ENCODE assay signal across 12 mouse cellular contexts in genomic region chr11:25157135-25157860, GRCm38 (mm10).
DNase-seq lines count a peak whose midpoint lies in the region; ATAC-seq and TF ChIP-seq lines count a peak whose summit lies in the region.
"Had no signal": no experiment of that assay in that cellular context is flagged by ENCODE, and none has a peak within 500 bp of the region (broad histone marks: within the 10 kb centered on the region; RNA-seq: fewer than 3 reads in every experiment).

No protein-coding gene starts in this region.

- no peak for TF ChIP-seq EP300 in lung, postnatal 0 days (IDR thresholded peaks at IDR 0.05)

- intact Hi-C loops in heart, postnatal 14 days (cut with DNase I), result no loop called here

- 22% methylated on average over 11 of the region's 11 CpGs for WGBS in heart, embryonic 15.5 days
- 7% methylated on average over 11 of the region's 11 CpGs for WGBS in forebrain, postnatal 0 days
- 10% methylated on average over 11 of the region's 11 CpGs for WGBS in midbrain, embryonic 16.5 days
- WGBS in limb, embryonic 10.5 days, result 39% methylated on average over 11 of the region's 11 CpGs
- WGBS in lung, postnatal 0 days, result 26% methylated on average over 11 of the region's 11 CpGs

- H3K4me1 ChIP-seq in heart, embryonic 15.5 days (replicated peaks), result no peaks in the 10 kb centered on the region
- peaks cover 9% of the 10 kb centered on the region; the same call in 1 of the 2 replicates for H3K4me1 ChIP-seq in forebrain, postnatal 0 days (ENCODE audit: insufficient read depth)
- peaks cover 17% of the 10 kb centered on the region for H3K4me1 ChIP-seq in midbrain, embryonic 16.5 days (ENCODE audit: control insufficient read depth, insufficient read depth, low read length)
- peaks cover 6% of the 10 kb centered on the region; the same call in 1 of the 2 replicates for H3K4me1 ChIP-seq in limb, embryonic 10.5 days
- no peaks in the 10 kb centered on the region for H3K4me1 ChIP-seq in lung, postnatal 0 days (ENCODE audit: insufficient read depth, low read depth, low read length)
- H3K4me1 ChIP-seq: embryonic facial prominence, embryonic 15.5 days had no signal

- peak overlapping the region; percentile 43 for H3K4me3 ChIP-seq in heart, embryonic 15.5 days
- H3K4me3 ChIP-seq in forebrain, postnatal 0 days (ENCODE audit: low read depth, low read length), result peak overlapping the region; percentile 20
- H3K4me3 ChIP-seq in midbrain, embryonic 16.5 days (ENCODE audit: low read depth, low read length), result peak overlapping the region; percentile 26
- no peak overlapping the region for H3K4me3 ChIP-seq in limb, embryonic 10.5 days
- no peak overlapping the region for H3K4me3 ChIP-seq in lung, postnatal 0 days (ENCODE audit: low read depth, low read length)
- H3K4me3 ChIP-seq: embryonic facial prominence, embryonic 15.5 days; limb, embryonic 13.5 days had no signal

- H3K9me3 ChIP-seq in heart, embryonic 15.5 days (replicated peaks), result no peaks in the 10 kb centered on the region
- no peaks in the 10 kb centered on the region for H3K9me3 ChIP-seq in forebrain, postnatal 0 days (ENCODE audit: low read length)
- no peaks in the 10 kb centered on the region for H3K9me3 ChIP-seq in midbrain, embryonic 16.5 days (replicated peaks; ENCODE audit: control insufficient read depth, low read length, poor library complexity, severe bottlenecking)
- H3K9me3 ChIP-seq in limb, embryonic 10.5 days (replicated peaks), result no peaks in the 10 kb centered on the region
- no peaks in the 10 kb centered on the region for H3K9me3 ChIP-seq in lung, postnatal 0 days (ENCODE audit: low read length)
- H3K9me3 ChIP-seq: embryonic facial prominence, embryonic 15.5 days; limb, embryonic 13.5 days had no signal

- TF ChIP-seq CTCF in forebrain, postnatal 0 days (IDR thresholded peaks at IDR 0.05; ENCODE audit: low read depth), result no peak
- no peak for TF ChIP-seq CTCF in lung, postnatal 0 days (IDR thresholded peaks at IDR 0.05)

- no peaks in the 10 kb centered on the region for H3K36me3 ChIP-seq in heart, embryonic 15.5 days
- H3K36me3 ChIP-seq in forebrain, postnatal 0 days (ENCODE audit: insufficient read depth), result no peaks in the 10 kb centered on the region
- H3K36me3 ChIP-seq in midbrain, embryonic 16.5 days (ENCODE audit: control insufficient read depth, insufficient read depth, low read length), result no peaks in the 10 kb centered on the region
- H3K36me3 ChIP-seq in limb, embryonic 10.5 days, result no peaks in the 10 kb centered on the region
- H3K36me3 ChIP-seq in lung, postnatal 0 days (ENCODE audit: insufficient read depth, low read length), result no peaks in the 10 kb centered on the region
- H3K36me3 ChIP-seq: embryonic facial prominence, embryonic 15.5 days; limb, embryonic 13.5 days had no signal

- no peak for DNase-seq in heart, postnatal 14 days
- DNase-seq in embryo, embryonic 9.5 days (ENCODE audit: extremely low spot score), result peak; percentile 2
- DNase-seq in forebrain, postnatal 0 days, result peak; percentile 47
- DNase-seq in spleen, postnatal 14 days (ENCODE audit: low spot score in 2 of 2), result no peak
- no peak for DNase-seq in limb, embryonic 10.5 days (ENCODE audit: low spot score)
- DNase-seq in lung, postnatal 0 days (ENCODE audit: low spot score), result no peak
- DNase-seq: right cerebral cortex, adult 18-20 months had no signal

- H3K27me3 ChIP-seq in heart, embryonic 15.5 days, result no peaks in the 10 kb centered on the region
- H3K27me3 ChIP-seq in forebrain, postnatal 0 days (ENCODE audit: insufficient read depth, low read length), result no peaks in the 10 kb centered on the region
- no peaks in the 10 kb centered on the region for H3K27me3 ChIP-seq in midbrain, embryonic 16.5 days (ENCODE audit: control insufficient read depth, insufficient read depth, low read depth, low read length)
- H3K27me3 ChIP-seq in limb, embryonic 10.5 days (ENCODE audit: low read depth, poor library complexity, severe bottlenecking), result no peaks in the 10 kb centered on the region
- no peaks in the 10 kb centered on the region for H3K27me3 ChIP-seq in lung, postnatal 0 days (replicated peaks; ENCODE audit: insufficient read depth, low read length)
- H3K27me3 ChIP-seq: embryonic facial prominence, embryonic 15.5 days; limb, embryonic 13.5 days had no signal

- no peak for ATAC-seq in heart, embryonic 15.5 days (replicated peaks; ENCODE audit: insufficient number of reproducible peaks, insufficient read depth, low FRiP score, low read depth)
- ATAC-seq in forebrain, postnatal 0 days, result peak; percentile 60; the same call in 1 of the 2 replicates
- peak; percentile 90 for ATAC-seq in midbrain, embryonic 16.5 days
- no peak for ATAC-seq in lung, postnatal 0 days

- no peak overlapping the region for H3K9ac ChIP-seq in heart, embryonic 15.5 days
- peak overlapping the region; percentile 29; the same call in 1 of the 2 replicates for H3K9ac ChIP-seq in forebrain, postnatal 0 days
- peak overlapping the region; percentile 32 for H3K9ac ChIP-seq in midbrain, embryonic 16.5 days (ENCODE audit: low read depth, low read length)
- no peak overlapping the region for H3K9ac ChIP-seq in lung, postnatal 0 days (replicated peaks; ENCODE audit: low read depth)
- H3K9ac ChIP-seq: embryonic facial prominence, embryonic 15.5 days; limb, embryonic 13.5 days had no signal

- H3K27ac ChIP-seq in heart, embryonic 15.5 days, result no peak overlapping the region
- H3K27ac ChIP-seq in forebrain, postnatal 0 days (ENCODE audit: low read depth, low read length), result peak overlapping the region; percentile 62
- H3K27ac ChIP-seq in midbrain, embryonic 16.5 days (ENCODE audit: low read length), result peak overlapping the region; percentile 44
- H3K27ac ChIP-seq in limb, embryonic 10.5 days, result no peak overlapping the region
- no peak overlapping the region for H3K27ac ChIP-seq in lung, postnatal 0 days (ENCODE audit: low read length)
- H3K27ac ChIP-seq: embryonic facial prominence, embryonic 15.5 days; kidney, postnatal 0 days; limb, embryonic 13.5 days had no signal

- H3K4me2 ChIP-seq in heart, embryonic 15.5 days, result peak overlapping the region; percentile 55
- peak overlapping the region; percentile 39 for H3K4me2 ChIP-seq in forebrain, postnatal 0 days (ENCODE audit: low read depth)
- H3K4me2 ChIP-seq in midbrain, embryonic 16.5 days (ENCODE audit: low read length), result peak overlapping the region; percentile 45
- no peak overlapping the region for H3K4me2 ChIP-seq in lung, postnatal 0 days (replicated peaks; ENCODE audit: low read depth, low read length)
- H3K4me2 ChIP-seq: embryonic facial prominence, embryonic 15.5 days; limb, embryonic 13.5 days had no signal

Comparison
In these comparisons a context has a peak if more than half of its experiments do, and no peak if none do; other contexts are left out.
1. ATAC-seq: peak in forebrain, postnatal 0 days (single experiment) and midbrain, embryonic 16.5 days (single experiment); none in heart, embryonic 15.5 days (single experiment) and lung, postnatal 0 days (single experiment).
2. H3K27ac ChIP-seq: peak in forebrain, postnatal 0 days (single experiment) and midbrain, embryonic 16.5 days (single experiment); none in heart, embryonic 15.5 days (single experiment), limb, embryonic 10.5 days (single experiment) and lung, postnatal 0 days (single experiment).
3. H3K4me3 ChIP-seq: peak in heart, embryonic 15.5 days (single experiment), forebrain, postnatal 0 days (single experiment) and midbrain, embryonic 16.5 days (single experiment); none in limb, embryonic 10.5 days (single experiment) and lung, postnatal 0 days (single experiment).
4. H3K9ac ChIP-seq: peak in forebrain, postnatal 0 days (single experiment) and midbrain, embryonic 16.5 days (single experiment); none in heart, embryonic 15.5 days (single experiment) and lung, postnatal 0 days (single experiment).
5. DNase-seq: peak in embryo, embryonic 9.5 days (single experiment) and forebrain, postnatal 0 days (single experiment); none in heart, postnatal 14 days (0 of 2), spleen, postnatal 14 days (0 of 2), limb, embryonic 10.5 days (single experiment) and lung, postnatal 0 days (single experiment).